Comparison of ENCODE assay signal across 9 mouse cellular contexts in genomic region chr16:20765244-20765643, GRCm38 (mm10). TPM values are rescaled to one million over a fixed set of nuclear protein-coding genes. Genes with fewer than 3 reads are reported as not detected.
DNase-seq lines count a peak whose midpoint lies in the region; ATAC-seq and TF ChIP-seq lines count a peak whose summit lies in the region.
"Had no signal": no experiment of that assay in that cellular context is flagged by ENCODE, and none has a peak within 500 bp of the region (broad histone marks: within the 10 kb centered on the region; RNA-seq: fewer than 3 reads in every experiment).

No protein-coding gene starts in this region.

- peak; percentile 94 for DNase-seq in ES-CJ7 (ENCODE audit: low read depth, low spot score)
- peak; percentile 24 to 76 for DNase-seq in spleen, postnatal 4 days (ENCODE audit: low spot score in 2 of 2)
- no peak for DNase-seq in layer of hippocampus, postnatal 36 days

- ATAC-seq in intestine, postnatal 0 days = no peak
- no peak for ATAC-seq in intestine, embryonic 15.5 days
- peak; percentile 67 for ATAC-seq in granulocyte monocyte progenitor cell, adult 5-6 weeks (replicated peaks; ENCODE audit: poor library complexity, severe bottlenecking)
- 0 out of 2 replicates have a peak, but pooled peaks have one; percentile 14 for ATAC-seq in lung, embryonic 15.5 days (ENCODE audit: borderline replicate concordance, extremely low read depth, low FRiP score, low TSS enrichment)

- no peak overlapping the region for H3K4me3 ChIP-seq in intestine, postnatal 0 days (ENCODE audit: low read depth, low read length)
- H3K4me3 ChIP-seq in intestine, embryonic 15.5 days (replicated peaks) = no peak overlapping the region
- no peak overlapping the region for H3K4me3 ChIP-seq in bone marrow, adult 2 months (replicated peaks; ENCODE audit: control insufficient read depth, low read depth, low read length)
- H3K4me3 ChIP-seq in lung, embryonic 15.5 days = no peak overlapping the region
- H3K4me3 ChIP-seq: midbrain, embryonic 12.5 days had no signal

- no peaks in the 10 kb centered on the region for H3K27me3 ChIP-seq in intestine, postnatal 0 days (replicated peaks; ENCODE audit: control insufficient read depth, insufficient read depth, low read length)
- no peaks in the 10 kb centered on the region for H3K27me3 ChIP-seq in intestine, embryonic 15.5 days (replicated peaks)
- H3K27me3 ChIP-seq in lung, embryonic 15.5 days = no peaks in the 10 kb centered on the region
- H3K27me3 ChIP-seq: midbrain, embryonic 12.5 days had no signal

- H3K4me2 ChIP-seq in intestine, postnatal 0 days (replicated peaks; ENCODE audit: low read depth) = no peak overlapping the region
- no peak overlapping the region for H3K4me2 ChIP-seq in intestine, embryonic 15.5 days (replicated peaks)
- no peak overlapping the region for H3K4me2 ChIP-seq in lung, embryonic 15.5 days
- H3K4me2 ChIP-seq: midbrain, embryonic 12.5 days had no signal

- H3K4me1 ChIP-seq in intestine, postnatal 0 days (replicated peaks; ENCODE audit: control insufficient read depth, insufficient read depth, low read length) = no peaks in the 10 kb centered on the region
- no peaks in the 10 kb centered on the region for H3K4me1 ChIP-seq in intestine, embryonic 15.5 days (replicated peaks)
- no peaks in the 10 kb centered on the region for H3K4me1 ChIP-seq in bone marrow, adult 2 months (ENCODE audit: control insufficient read depth, insufficient read depth, low read length)
- H3K4me1 ChIP-seq in lung, embryonic 15.5 days = no peaks in the 10 kb centered on the region
- H3K4me1 ChIP-seq: midbrain, embryonic 12.5 days had no signal

- no peak for TF ChIP-seq POLR2A in bone marrow, adult 2 months (IDR thresholded peaks at IDR 0.05; ENCODE audit: borderline replicate concordance, control insufficient read depth, low read depth, low read length)

- no peak overlapping the region for H3K9ac ChIP-seq in intestine, postnatal 0 days (ENCODE audit: low read depth, low read length)
- H3K9ac ChIP-seq in intestine, embryonic 15.5 days = no peak overlapping the region
- no peak overlapping the region for H3K9ac ChIP-seq in lung, embryonic 15.5 days
- H3K9ac ChIP-seq: midbrain, embryonic 12.5 days had no signal

- no peaks in the 10 kb centered on the region for H3K36me3 ChIP-seq in intestine, postnatal 0 days (ENCODE audit: control insufficient read depth, insufficient read depth)
- no peaks in the 10 kb centered on the region for H3K36me3 ChIP-seq in intestine, embryonic 15.5 days
- no peaks in the 10 kb centered on the region for H3K36me3 ChIP-seq in lung, embryonic 15.5 days
- H3K36me3 ChIP-seq: midbrain, embryonic 12.5 days had no signal

- TF ChIP-seq CTCF in intestine, postnatal 0 days (IDR thresholded peaks at IDR 0.05; ENCODE audit: low read depth) = peak; percentile 73
- peak; percentile 74 for TF ChIP-seq CTCF in bone marrow, adult 2 months (IDR thresholded peaks at IDR 0.05; ENCODE audit: control insufficient read depth, insufficient read depth, low read length)

- no peaks in the 10 kb centered on the region for H3K9me3 ChIP-seq in intestine, postnatal 0 days (ENCODE audit: control insufficient read depth)
- H3K9me3 ChIP-seq in intestine, embryonic 15.5 days = no peaks in the 10 kb centered on the region
- no peaks in the 10 kb centered on the region for H3K9me3 ChIP-seq in lung, embryonic 15.5 days
- H3K9me3 ChIP-seq: midbrain, embryonic 12.5 days had no signal

- WGBS in intestine, postnatal 0 days = 54% methylated on average over 9 of the region's 9 CpGs
- 49% methylated on average over 9 of the region's 9 CpGs for WGBS in intestine, embryonic 15.5 days
- WGBS in bone marrow, adult 2 months = 46% methylated on average over 9 of the region's 9 CpGs
- WGBS in lung, embryonic 15.5 days = 40% methylated on average over 9 of the region's 9 CpGs

- H3K27ac ChIP-seq in intestine, postnatal 0 days (ENCODE audit: low read depth, low read length) = no peak overlapping the region
- no peak overlapping the region for H3K27ac ChIP-seq in intestine, embryonic 15.5 days
- H3K27ac ChIP-seq in bone marrow, adult 2 months (ENCODE audit: control insufficient read depth, insufficient read depth, low read depth, low read length, poor library complexity) = no peak overlapping the region
- no peak overlapping the region for H3K27ac ChIP-seq in lung, embryonic 15.5 days
- H3K27ac ChIP-seq: midbrain, embryonic 12.5 days had no signal

RNA-seq across cellular contexts. Expression of gene Thpo, which starts 30.9 kb away (rescaled TPM):
- polyA plus RNA-seq in intestine, postnatal 0 days (2015; fragmentation: Nextera tagmentation; extraction: Ambion mirVana) = 2.4 and 2.7 TPM in 2 replicates
- 1.8 and 2.4 TPM in 2 replicates for polyA plus RNA-seq in intestine, embryonic 15.5 days (2015; fragmentation: Nextera tagmentation; extraction: Ambion mirVana)
- polyA plus RNA-seq in bone marrow, adult 2 months (2011; ENCODE audit: insufficient read depth, insufficient read length, low replicate concordance, missing spikeins) = not detected in 2 replicates
- not detected in 2 replicates for total RNA-seq in granulocyte monocyte progenitor cell, adult 5-6 weeks (2014; fragmentation: Nextera tagmentation)
- total RNA-seq in granulocyte monocyte progenitor cell, adult 5-6 weeks (2017) = not detected in 2 replicates
- 0.51 and 0.68 TPM in 2 replicates for polyA plus RNA-seq in lung, embryonic 15.5 days (2015; fragmentation: Nextera tagmentation; extraction: Ambion mirVana)
- total RNA-seq in layer of hippocampus, postnatal 36 days (2021) = 10 to 100 TPM; 14.1 to 15.8 TPM

RNA-seq across cellular contexts. Expression of gene Chrd, which starts 32.3 kb away (rescaled TPM):
- polyA plus RNA-seq in intestine, postnatal 0 days (2015; fragmentation: Nextera tagmentation; extraction: Ambion mirVana) = 2.3 TPM in 2 replicates
- 3.3 and 3.6 TPM in 2 replicates for polyA plus RNA-seq in intestine, embryonic 15.5 days (2015; fragmentation: Nextera tagmentation; extraction: Ambion mirVana)
- 0.36 TPM in 1 of 2 replicates, not detected in the other for polyA plus RNA-seq in bone marrow, adult 2 months (2011; ENCODE audit: insufficient read depth, insufficient read length, low replicate concordance, missing spikeins)
- not detected in 2 replicates for total RNA-seq in granulocyte monocyte progenitor cell, adult 5-6 weeks (2014; fragmentation: Nextera tagmentation)
- not detected in 2 replicates for total RNA-seq in granulocyte monocyte progenitor cell, adult 5-6 weeks (2017)
- 3.8 and 4.1 TPM in 2 replicates for polyA plus RNA-seq in lung, embryonic 15.5 days (2015; fragmentation: Nextera tagmentation; extraction: Ambion mirVana)
- total RNA-seq in layer of hippocampus, postnatal 36 days (2021) = 10 to 100 TPM; 86.1 to 88.4 TPM

RNA-seq across cellular contexts. Expression of gene Clcn2, which starts 47.7 kb away (rescaled TPM):
- polyA plus RNA-seq in intestine, postnatal 0 days (2015; fragmentation: Nextera tagmentation; extraction: Ambion mirVana) = 5.4 and 6.1 TPM in 2 replicates
- 14.3 and 15.7 TPM in 2 replicates for polyA plus RNA-seq in intestine, embryonic 15.5 days (2015; fragmentation: Nextera tagmentation; extraction: Ambion mirVana)
- polyA plus RNA-seq in bone marrow, adult 2 months (2011; ENCODE audit: insufficient read depth, insufficient read length, low replicate concordance, missing spikeins) = 12.8 and 23.1 TPM in 2 replicates
- total RNA-seq in granulocyte monocyte progenitor cell, adult 5-6 weeks (2014; fragmentation: Nextera tagmentation) = 2.6 and 6.0 TPM in 2 replicates
- total RNA-seq in granulocyte monocyte progenitor cell, adult 5-6 weeks (2017) = 1.9 and 3.8 TPM in 2 replicates
- polyA plus RNA-seq in lung, embryonic 15.5 days (2015; fragmentation: Nextera tagmentation; extraction: Ambion mirVana) = 7.2 and 8.6 TPM in 2 replicates
- 10 to 100 TPM; 66.0 to 71.3 TPM for total RNA-seq in layer of hippocampus, postnatal 36 days (2021)

RNA-seq across cellular contexts. Expression of gene Polr2h, which starts 47.8 kb away (rescaled TPM):
- 52.9 and 54.2 TPM in 2 replicates for polyA plus RNA-seq in intestine, postnatal 0 days (2015; fragmentation: Nextera tagmentation; extraction: Ambion mirVana)
- 104 and 112 TPM in 2 replicates for polyA plus RNA-seq in intestine, embryonic 15.5 days (2015; fragmentation: Nextera tagmentation; extraction: Ambion mirVana)
- polyA plus RNA-seq in bone marrow, adult 2 months (2011; ENCODE audit: insufficient read depth, insufficient read length, low replicate concordance, missing spikeins) = 31.6 and 50.1 TPM in 2 replicates
- 62.4 and 81.5 TPM in 2 replicates for total RNA-seq in granulocyte monocyte progenitor cell, adult 5-6 weeks (2014; fragmentation: Nextera tagmentation)
- 61.8 and 91.6 TPM in 2 replicates for total RNA-seq in granulocyte monocyte progenitor cell, adult 5-6 weeks (2017)
- 86.6 and 101 TPM in 2 replicates for polyA plus RNA-seq in lung, embryonic 15.5 days (2015; fragmentation: Nextera tagmentation; extraction: Ambion mirVana)
- total RNA-seq in layer of hippocampus, postnatal 36 days (2021) = 10 to 100 TPM; 24.8 to 24.9 TPM

Comparison
In these comparisons a context has a peak if more than half of its experiments do, and no peak if none do; other contexts are left out.
1. ATAC-seq: peak in granulocyte monocyte progenitor cell, adult 5-6 weeks (single experiment) and lung, embryonic 15.5 days (single experiment); none in intestine, postnatal 0 days (single experiment) and intestine, embryonic 15.5 days (single experiment).
2. DNase-seq: peak in ES-CJ7 (single experiment) and spleen, postnatal 4 days (2 of 2); none in layer of hippocampus, postnatal 36 days (0 of 2).